Mouse (Mus musculus): ENCODE measurements around the gene Gramd4. TPM values are rescaled to one million over a fixed set of nuclear protein-coding genes. Genes with fewer than 3 reads are reported as not detected.

The Gramd4 gene
- polyA plus RNA-seq, 1 experiment from 2014 or later: 6.4 TPM

GRCm38 (mm10) chr15:86089091-86089744 lies 31.7 kb downstream of the Gramd4 start:
- Histone ChIP-seq H3K4me1 (replicated peaks; ENCODE audit: control insufficient read depth, insufficient read depth, low read length) (peaks cover 40% of the 10 kb centered on the region), H3K9ac (ENCODE audit: low read depth, low read length) (no peak overlapping the region), H3K27ac (ENCODE audit: low read depth, low read length) (peak overlapping the region; percentile 63), H3K4me2 (replicated peaks; ENCODE audit: low read depth) (peak overlapping the region; percentile 17; the same call in 1 of the 2 replicates), H3K4me3 (ENCODE audit: low read depth, low read length) (no peak overlapping the region), H3K27me3 (replicated peaks; ENCODE audit: control insufficient read depth, insufficient read depth, low read length) (no peaks in the 10 kb centered on the region), H3K36me3 (ENCODE audit: control insufficient read depth, insufficient read depth) (no peaks in the 10 kb centered on the region; the same call in 1 of the 2 replicates), H3K9me3 (ENCODE audit: control insufficient read depth) (no peaks in the 10 kb centered on the region)
- TF ChIP-seq CTCF (IDR thresholded peaks at IDR 0.05; ENCODE audit: low read depth): no peak
- ATAC-seq: peak; percentile 35; the same call in 1 of the 2 replicates
- WGBS: 47% methylated on average over 13 of the region's 13 CpGs

GRCm38 (mm10) chr15:86089991-86090529 lies 32.6 kb downstream of the Gramd4 start:
- Histone ChIP-seq H3K27me3 (replicated peaks; ENCODE audit: control insufficient read depth, insufficient read depth, low read length) (no peaks in the 10 kb centered on the region), H3K36me3 (ENCODE audit: control insufficient read depth, insufficient read depth) (no peaks in the 10 kb centered on the region; the same call in 1 of the 2 replicates), H3K4me3 (ENCODE audit: low read depth, low read length) (no peak overlapping the region), H3K4me2 (replicated peaks; ENCODE audit: low read depth) (no peak overlapping the region), H3K4me1 (replicated peaks; ENCODE audit: control insufficient read depth, insufficient read depth, low read length) (peaks cover 36% of the 10 kb centered on the region), H3K27ac (ENCODE audit: low read depth, low read length) (peak overlapping the region; percentile 63), H3K9ac (ENCODE audit: low read depth, low read length) (no peak overlapping the region), H3K9me3 (ENCODE audit: control insufficient read depth) (no peaks in the 10 kb centered on the region)
- WGBS: 41% methylated on average over 11 of the region's 11 CpGs
- no peak for TF ChIP-seq CTCF (IDR thresholded peaks at IDR 0.05; ENCODE audit: low read depth)
- ATAC-seq: peak; percentile 4; the same call in 1 of the 2 replicates

GRCm38 (mm10) chr15:86090578-86090977 lies 33.1 kb downstream of the Gramd4 start:
- no peak for TF ChIP-seq CTCF (IDR thresholded peaks at IDR 0.05; ENCODE audit: low read depth)
- Histone ChIP-seq H3K4me3 (ENCODE audit: low read depth, low read length) (no peak overlapping the region), H3K27ac (ENCODE audit: low read depth, low read length) (peak overlapping the region; percentile 63; the same call in 1 of the 2 replicates), H3K9me3 (ENCODE audit: control insufficient read depth) (no peaks in the 10 kb centered on the region), H3K4me2 (replicated peaks; ENCODE audit: low read depth) (no peak overlapping the region), H3K27me3 (replicated peaks; ENCODE audit: control insufficient read depth, insufficient read depth, low read length) (no peaks in the 10 kb centered on the region), H3K4me1 (replicated peaks; ENCODE audit: control insufficient read depth, insufficient read depth, low read length) (peaks cover 33% of the 10 kb centered on the region), H3K36me3 (ENCODE audit: control insufficient read depth, insufficient read depth) (no peaks in the 10 kb centered on the region; the same call in 1 of the 2 replicates), H3K9ac (ENCODE audit: low read depth, low read length) (no peak overlapping the region)
- 85% methylated on average over 8 of the region's 8 CpGs for WGBS
- ATAC-seq: no peak

- Histone ChIP-seq H3K36me3 (ENCODE audit: control insufficient read depth, insufficient read depth) (no peaks in the 10 kb centered on the region; the same call in 1 of the 2 replicates), H3K4me2 (replicated peaks; ENCODE audit: low read depth) (peak overlapping the region; percentile 38), H3K9me3 (ENCODE audit: control insufficient read depth) (no peaks in the 10 kb centered on the region), H3K4me3 (ENCODE audit: low read depth, low read length) (no peak overlapping the region), H3K9ac (ENCODE audit: low read depth, low read length) (no peak overlapping the region), H3K27ac (ENCODE audit: low read depth, low read length) (peak overlapping the region; percentile 63), H3K27me3 (replicated peaks; ENCODE audit: control insufficient read depth, insufficient read depth, low read length) (no peaks in the 10 kb centered on the region), H3K4me1 (replicated peaks; ENCODE audit: control insufficient read depth, insufficient read depth, low read length) (peaks cover 25% of the 10 kb centered on the region)
- no peak for ATAC-seq
- no peak for TF ChIP-seq CTCF (IDR thresholded peaks at IDR 0.05; ENCODE audit: low read depth)
- WGBS: 88% methylated on average over 23 of the region's 23 CpGs
These were observed 33.9 kb downstream of the Gramd4 start for GRCm38 (mm10) chr15:86091201-86091997.

- no peaks in the 10 kb centered on the region; the same call in 1 of the 2 replicates for H3K36me3 ChIP-seq (ENCODE audit: control insufficient read depth, insufficient read depth)
- peak overlapping the region; percentile 63 for H3K27ac ChIP-seq (ENCODE audit: low read depth, low read length)
- 49% methylated on average over 12 of the region's 12 CpGs for WGBS
- peak; percentile 70 for ATAC-seq
- H3K27me3 ChIP-seq (replicated peaks; ENCODE audit: control insufficient read depth, insufficient read depth, low read length): no peaks in the 10 kb centered on the region
- H3K4me3 ChIP-seq (ENCODE audit: low read depth, low read length): no peak overlapping the region
- peaks cover 24% of the 10 kb centered on the region for H3K4me1 ChIP-seq (replicated peaks; ENCODE audit: control insufficient read depth, insufficient read depth, low read length)
- no peaks in the 10 kb centered on the region for H3K9me3 ChIP-seq (ENCODE audit: control insufficient read depth)
- peak overlapping the region; percentile 38 for H3K4me2 ChIP-seq (replicated peaks; ENCODE audit: low read depth)
- H3K9ac ChIP-seq (ENCODE audit: low read depth, low read length): no peak overlapping the region
- TF ChIP-seq CTCF (IDR thresholded peaks at IDR 0.05; ENCODE audit: low read depth): no peak
These were observed 34.6 kb downstream of the Gramd4 start for GRCm38 (mm10) chr15:86091998-86092670.

Measured in intestine, postnatal 0 days (tissue).